Mouse (Mus musculus): ENCODE measurements around the gene Fcrla.

DNA sequence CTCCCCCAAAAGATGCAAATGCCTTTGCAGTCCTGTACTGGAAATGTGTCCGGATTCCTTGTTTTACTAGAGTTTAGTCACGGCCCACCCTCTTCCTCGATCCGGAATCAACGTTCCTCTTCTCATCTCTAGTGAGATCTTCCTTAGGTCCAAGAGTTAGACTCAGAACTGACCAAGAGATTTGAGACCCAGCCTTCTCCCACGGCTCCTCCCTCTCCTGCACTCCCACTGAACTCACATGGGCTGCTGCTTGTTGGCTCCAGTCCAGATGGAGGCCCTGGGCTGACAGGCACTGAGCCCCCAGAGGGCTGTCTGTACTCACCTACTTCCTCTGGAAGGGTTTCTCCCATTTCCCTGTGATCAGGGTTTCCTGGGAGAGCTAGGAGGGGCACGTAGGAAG is 35.7 kb upstream of the Fcrla start:
- TF ChIP-seq CTCF (IDR thresholded peaks at IDR 0.05; ENCODE audit: insufficient read depth, low read length) (no peak), POLR2A (IDR thresholded peaks at IDR 0.05; ENCODE audit: borderline replicate concordance, extremely low read depth, low read depth, low read length) (no peak)
